Mouse (Mus musculus) erythroblast, embryonic 14.5 days (primary cell): ENCODE measurements around the gene Znrd1as. TPM values are rescaled to one million over a fixed set of nuclear protein-coding genes. Genes with fewer than 3 reads are reported as not detected.

ENCODE experiments used
- H3K27me3 ChIP-seq: 2 replicates; pipeline ENCODE4 v1.6.1; 2012; ENCODE audit warnings: inconsistent platforms; ENCODE audit not compliant: control insufficient read depth
- H3K36me3 ChIP-seq: 2 replicates; pipeline ENCODE4 v1.6.1; 2012; ENCODE audit warnings: mild to moderate bottlenecking, inconsistent platforms; ENCODE audit not compliant: control insufficient read depth
- H3K4me1 ChIP-seq: 2 replicates; pipeline ENCODE4 v1.6.1; 2012; ENCODE audit warnings: inconsistent platforms; ENCODE audit not compliant: control insufficient read depth
- H3K4me3 ChIP-seq: replicated peaks from 2 replicates; pipeline ENCODE3; 2012; ENCODE audit warnings: moderate library complexity, mild to moderate bottlenecking, inconsistent platforms
- H3K9me3 ChIP-seq: 2 replicates; pipeline ENCODE4 v1.6.1; 2012; ENCODE audit warnings: low read length, inconsistent platforms, mixed read lengths; ENCODE audit not compliant: control insufficient read depth
- GATA1 ChIP-seq: IDR thresholded peaks from 2 replicates; pipeline ENCODE4 v1.6.1; 2012; ENCODE audit warnings: low read length, inconsistent platforms, mixed read lengths
- TAL1 ChIP-seq: IDR thresholded peaks from 3 replicates; pipeline ENCODE4 v1.6.1; 2012; ENCODE audit warnings: low read length, inconsistent platforms, mixed read lengths
- polyA plus RNA-seq: library from polyadenylated mRNA; stranded (reverse); fragments of >175 nt; gene quantifications from 2 replicates; pipeline ENCODE4 v1.2.3, GENCODE M21; 2012

Gene Znrd1as
- polyA plus RNA-seq, 1 experiment: 0.07 TPM

DNA sequence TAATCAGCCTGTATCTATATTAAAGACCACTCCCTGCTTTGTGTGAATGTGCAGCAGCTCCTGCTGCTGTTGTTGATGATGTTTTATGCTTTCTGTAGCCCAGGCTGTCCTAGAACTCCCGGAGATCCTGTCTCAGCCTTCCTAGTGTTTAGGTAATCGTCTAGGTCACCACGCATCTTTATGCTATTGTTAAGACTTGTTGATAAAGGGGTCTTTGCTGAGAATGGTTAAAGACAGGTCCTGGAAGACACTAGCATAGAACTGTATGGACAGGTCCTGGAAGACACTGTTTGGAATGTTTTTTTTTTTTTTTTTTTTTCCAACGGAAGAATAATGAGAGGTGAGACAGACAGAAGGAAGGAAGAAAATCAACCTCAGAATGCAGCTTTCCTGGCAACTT is 45.0 kb downstream of the Znrd1as start:
- Histone ChIP-seq H3K4me1 (no peaks in the 10 kb centered on the region), H3K4me3 (no peak overlapping the region), H3K27me3 (peaks cover 28% of the 10 kb centered on the region), H3K36me3 (no peaks in the 10 kb centered on the region), H3K9me3 (no peaks in the 10 kb centered on the region)
- no peak for TF ChIP-seq GATA1
- no peak for TF ChIP-seq TAL1

DNA sequence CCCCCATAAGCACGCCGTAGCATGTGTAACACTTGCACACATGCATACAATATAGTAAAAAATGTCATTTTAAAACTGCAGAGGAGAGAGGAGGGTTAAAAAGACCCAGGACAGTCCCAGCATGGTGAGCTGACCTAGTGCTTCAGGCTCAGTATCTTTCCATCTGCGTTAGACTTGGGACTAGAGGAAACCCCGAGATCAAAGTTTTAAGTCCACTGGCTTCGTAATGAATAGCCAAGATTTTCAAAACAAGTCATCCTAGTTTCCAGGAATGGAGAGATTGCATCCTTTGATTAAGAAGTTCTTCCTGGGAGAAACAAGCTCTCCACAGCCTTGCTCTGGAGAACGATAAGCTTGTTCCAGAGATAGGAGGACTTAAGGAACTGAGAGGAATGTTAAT is 49.8 kb downstream of the Znrd1as start:
- no peaks in the 10 kb centered on the region for H3K4me1 ChIP-seq
- no peaks in the 10 kb centered on the region for H3K9me3 ChIP-seq
- H3K27me3 ChIP-seq: peaks cover 11% of the 10 kb centered on the region
- TF ChIP-seq TAL1 (no peak), GATA1 (no peak)
- no peak overlapping the region for H3K4me3 ChIP-seq
- no peaks in the 10 kb centered on the region for H3K36me3 ChIP-seq

DNA sequence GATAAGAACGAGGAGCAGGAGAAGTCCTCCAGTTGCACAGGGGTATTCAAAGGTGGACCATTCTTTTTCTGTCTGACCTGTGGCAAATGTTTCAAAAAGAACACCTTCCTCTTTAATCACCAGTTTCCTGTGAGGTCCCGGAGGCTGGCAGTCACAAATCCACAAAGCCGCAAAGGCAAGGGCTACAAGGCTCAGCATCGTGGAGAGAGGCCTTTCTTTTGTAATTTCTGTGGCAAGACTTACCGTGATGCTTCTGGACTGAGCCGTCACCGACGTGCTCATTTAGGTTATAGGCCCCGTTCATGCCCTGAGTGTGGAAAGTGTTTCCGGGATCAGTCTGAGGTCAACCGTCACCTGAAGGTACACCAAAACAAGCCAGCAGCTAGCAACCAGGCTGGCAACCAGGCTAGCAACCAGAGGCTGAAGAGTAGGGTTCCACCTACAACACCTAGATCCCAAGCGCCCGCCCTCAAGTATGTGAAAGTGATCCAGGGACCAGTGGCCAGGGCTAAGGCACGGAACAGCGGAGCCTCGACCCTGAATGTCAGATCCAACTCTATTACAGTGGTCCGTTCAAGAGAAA is 51.2 kb downstream of the Znrd1as start:
- Histone ChIP-seq H3K27me3 (no peaks in the 10 kb centered on the region), H3K4me3 (no peak overlapping the region)
- TF ChIP-seq TAL1 (no peak), GATA1 (no peak)

DNA sequence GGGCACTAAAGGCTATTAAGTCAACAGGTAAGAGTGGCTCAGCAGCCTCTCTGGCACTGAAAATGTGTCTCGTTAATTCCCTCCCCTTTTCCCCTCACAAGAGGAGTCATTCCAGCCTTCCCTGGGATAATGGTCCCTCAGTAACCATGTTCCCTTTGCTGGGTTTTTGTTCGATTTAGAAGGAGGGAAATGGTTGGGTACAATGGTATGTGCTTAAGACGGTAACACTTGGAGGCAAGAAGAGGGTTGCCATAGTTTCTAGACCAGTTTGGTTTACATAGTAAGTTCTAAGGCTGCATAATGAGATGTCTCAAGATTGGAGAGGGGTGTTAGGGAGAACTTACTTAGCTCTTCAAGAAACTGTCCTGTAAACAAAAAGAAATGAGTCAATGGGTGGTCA is 53.3 kb downstream of the Znrd1as start:
- H3K27me3 ChIP-seq: no peaks in the 10 kb centered on the region
- H3K4me3 ChIP-seq: no peak overlapping the region
- TF ChIP-seq GATA1 (no peak), TAL1 (no peak)
- H3K36me3 ChIP-seq: no peaks in the 10 kb centered on the region
- H3K9me3 ChIP-seq: no peaks in the 10 kb centered on the region
- H3K4me1 ChIP-seq: no peaks in the 10 kb centered on the region

More for the DNA sequence above, 51.2 kb downstream of the Znrd1as start:
- Histone ChIP-seq H3K36me3 (no peaks in the 10 kb centered on the region), H3K9me3 (no peaks in the 10 kb centered on the region), H3K4me1 (no peaks in the 10 kb centered on the region)

DNA sequence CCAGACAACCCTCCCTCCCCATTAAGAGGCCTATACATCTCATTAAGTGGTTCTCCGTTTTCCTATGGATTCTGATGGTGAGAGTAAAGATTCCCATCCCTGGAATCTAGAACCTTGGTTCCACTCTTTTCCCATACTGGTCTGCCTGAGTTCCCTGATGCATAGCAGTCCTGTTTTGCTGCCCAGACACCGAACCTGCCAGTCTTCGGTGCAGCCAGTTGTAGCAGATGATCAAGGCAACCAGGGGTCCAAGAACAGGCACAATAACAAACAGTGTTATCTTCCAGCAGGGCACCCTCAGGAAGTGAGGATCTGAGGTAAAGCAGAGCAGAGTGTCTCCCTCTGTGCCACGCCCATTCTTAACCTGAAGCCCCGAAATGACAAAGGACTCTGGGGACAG is 53.7 kb downstream of the Znrd1as start:
- Histone ChIP-seq H3K4me3 (no peak overlapping the region), H3K4me1 (no peaks in the 10 kb centered on the region)
- TF ChIP-seq GATA1 (no peak), TAL1 (no peak)

More for the DNA sequence above, 53.7 kb downstream of the Znrd1as start:
- no peaks in the 10 kb centered on the region for H3K9me3 ChIP-seq
- no peaks in the 10 kb centered on the region for H3K27me3 ChIP-seq
- H3K36me3 ChIP-seq: no peaks in the 10 kb centered on the region

Other genes starting within 250 kb of the Znrd1as start
- not detected in 2 replicates for gene H2-M10.5, start 185.7 kb upstream of the Znrd1as start, polyA plus RNA-seq
- not detected in 2 replicates for gene H2-M10.6, start 146.4 kb upstream of the Znrd1as start, polyA plus RNA-seq
- gene Trim26, start 121.5 kb upstream of the Znrd1as start, polyA plus RNA-seq: 2.5 and 2.7 TPM in 2 replicates
- 0.08 TPM in 2 replicates for gene Trim15, start 91.4 kb upstream of the Znrd1as start, polyA plus RNA-seq
- 33.1 and 48.3 TPM in 2 replicates for gene Trim10, start 89.0 kb upstream of the Znrd1as start, polyA plus RNA-seq
- not detected in 2 replicates for gene Trim40, start 68.5 kb upstream of the Znrd1as start, polyA plus RNA-seq
- 0.02 TPM in 1 of 2 replicates, not detected in the other for gene Trim31, start 60.5 kb upstream of the Znrd1as start, polyA plus RNA-seq
- gene Rnf39, start 15.7 kb upstream of the Znrd1as start, polyA plus RNA-seq: not detected in 2 replicates
- 7.6 and 9.0 TPM in 2 replicates for gene Ppp1r11, start 6.9 kb upstream of the Znrd1as start, polyA plus RNA-seq
- gene Znrd1, start within 50 bp of the Znrd1as start, polyA plus RNA-seq: 0.28 and 0.48 TPM in 2 replicates
- gene 2410137M14Rik, start 22.6 kb downstream of the Znrd1as start, polyA plus RNA-seq: not detected in 2 replicates
- gene H2-M5, start 30.9 kb downstream of the Znrd1as start, polyA plus RNA-seq: not detected in 2 replicates
- gene Zfp57, start 42.6 kb downstream of the Znrd1as start, polyA plus RNA-seq: not detected in 2 replicates
- not detected in 2 replicates for gene Mog, start 64.8 kb downstream of the Znrd1as start, polyA plus RNA-seq
- 0.08 TPM in 1 of 2 replicates, not detected in the other for gene Gabbr1, start 87.4 kb downstream of the Znrd1as start, polyA plus RNA-seq
- not detected in 2 replicates for gene Olfr90, start 129.9 kb downstream of the Znrd1as start, polyA plus RNA-seq
- gene Olfr91, start 139.7 kb downstream of the Znrd1as start, polyA plus RNA-seq: 0.04 TPM in 1 of 2 replicates, not detected in the other
- gene Olfr92, start 161.5 kb downstream of the Znrd1as start, polyA plus RNA-seq: not detected in 2 replicates
- gene Olfr93, start 202.9 kb downstream of the Znrd1as start, polyA plus RNA-seq: not detected in 2 replicates
- not detected in 2 replicates for gene Ubd, start 235.3 kb downstream of the Znrd1as start, polyA plus RNA-seq
- not detected in 2 replicates for gene Olfr94, start 242.4 kb downstream of the Znrd1as start, polyA plus RNA-seq